Mouse (Mus musculus) forebrain, embryonic 14.5 days (tissue): ENCODE data around the gene Nudt17. TPM values are rescaled to one million over a fixed set of nuclear protein-coding genes. Genes with fewer than 3 reads are reported as not detected.

Experiments used
- ATAC-seq: fragments of 200-750 bp; cut with Nextera tagmentation; 2 replicates; pipeline ENCODE4 v1.8.0; 2017; ENCODE audit warnings: mild to moderate bottlenecking, moderate library complexity
- DNase-seq: peaks from one replicate; pipeline ENCODE4 v3.0.0-alpha.2; 2015; ENCODE audit warnings: low spot score
- H3K27ac ChIP-seq: fragments of 300-500 bp; sonication (generic); 2 replicates; pipeline ENCODE4 v1.5.1; 2014; ENCODE audit warnings: low read depth, mild to moderate bottlenecking, control low read depth, low read length, moderate library complexity
- H3K27me3 ChIP-seq: fragments of 300-500 bp; sonication (generic); replicated peaks from 2 replicates; pipeline ENCODE4 v1.6.1; 2014; ENCODE audit warnings: low read length, control low read depth, mixed read lengths; ENCODE audit not compliant: control insufficient read depth, insufficient read depth
- H3K36me3 ChIP-seq: fragments of 300-500 bp; sonication (generic); 2 replicates; pipeline ENCODE4 v1.6.1; 2014; ENCODE audit warnings: low read length, control low read depth; ENCODE audit not compliant: control insufficient read depth, insufficient read depth
- H3K4me1 ChIP-seq: fragments of 300-500 bp; sonication (generic); 2 replicates; pipeline ENCODE4 v1.6.1; 2014; ENCODE audit warnings: antibody characterized with exemption, low read length, control low read depth; ENCODE audit not compliant: control insufficient read depth, insufficient read depth
- H3K4me2 ChIP-seq: fragments of 300-500 bp; sonication (generic); 2 replicates; pipeline ENCODE4 v1.6.1; 2014; ENCODE audit warnings: mild to moderate bottlenecking, control low read depth, low read length
- H3K4me3 ChIP-seq: fragments of 300-500 bp; sonication (generic); 2 replicates; pipeline ENCODE4 v1.5.1; 2014; ENCODE audit warnings: low read depth, low read length, control low read depth
- H3K9ac ChIP-seq: fragments of 300-500 bp; sonication (generic); 2 replicates; pipeline ENCODE4 v1.6.1; 2014; ENCODE audit warnings: mild to moderate bottlenecking, low read length, control low read depth, moderate library complexity
- H3K9me3 ChIP-seq: fragments of 300-500 bp; sonication (generic); replicated peaks from 2 replicates; pipeline ENCODE4 v1.6.1; 2016; ENCODE audit warnings: low read length, control low read depth, mixed read lengths; ENCODE audit not compliant: control insufficient read depth
- WGBS: fragments of 180-500 bp; shearing (Covaris S2); extraction: QIAGEN DNeasy Blood & Tissue Kit; methylation state at CpG from one replicate; pipeline ENCODE4 v1.1.7; 2014; 5-methylcytosine and 5-hydroxymethylcytosine counted together
- polyA plus RNA-seq: library from polyadenylated mRNA; unstranded; fragments of >200 nt; fragmentation: Nextera tagmentation; extraction: Ambion mirVana; gene quantifications from 2 replicates; pipeline ENCODE4 v1.2.1, GENCODE M21; 2014

Gene Nudt17
- polyA plus RNA-seq, 1 experiment from 2014 or later = 7.5 TPM

DNA sequence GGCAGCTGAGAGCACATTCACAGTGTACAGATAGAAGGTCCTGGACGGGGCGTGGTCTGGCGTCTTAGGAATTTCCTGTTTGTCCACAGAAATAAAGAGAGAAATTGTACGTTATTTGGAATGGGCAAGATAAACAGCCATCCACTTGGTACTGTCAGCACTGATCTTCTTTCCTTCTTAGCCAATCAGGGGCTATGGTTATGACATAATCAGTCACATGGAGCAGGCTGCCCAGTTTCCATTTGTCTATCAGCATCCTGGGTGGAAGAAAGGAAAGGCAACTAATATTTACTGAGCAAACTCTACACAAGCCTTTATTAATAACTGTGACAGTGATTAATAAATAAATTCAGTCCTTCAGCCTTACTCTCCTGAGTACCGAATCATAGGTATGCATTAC, 5.9 kb upstream of the Nudt17 start:
- no peak overlapping the region for H3K9ac ChIP-seq
- 94% methylated on average over 5 of the region's 5 CpGs for WGBS
- peaks cover 69% of the 10 kb centered on the region for H3K36me3 ChIP-seq
- H3K4me1 ChIP-seq = no peaks in the 10 kb centered on the region
- H3K27me3 ChIP-seq = no peaks in the 10 kb centered on the region
- H3K4me3 ChIP-seq = no peak overlapping the region
- no peak overlapping the region for H3K27ac ChIP-seq
- no peak overlapping the region for H3K4me2 ChIP-seq
- DNase-seq (no peak), ATAC-seq (no peak)
- no peaks in the 10 kb centered on the region for H3K9me3 ChIP-seq

GRCm38 (mm10) chr3:96708684-96709064, 312 bp upstream of the Nudt17 start:
- Histone ChIP-seq H3K27ac (no peak overlapping the region), H3K4me3 (peak overlapping the region; percentile 48; the same call in 1 of the 2 replicates), H3K9me3 (no peaks in the 10 kb centered on the region), H3K27me3 (no peaks in the 10 kb centered on the region), H3K4me2 (peak overlapping the region; percentile 93), H3K4me1 (no peaks in the 10 kb centered on the region), H3K9ac (peak overlapping the region; percentile 76; the same call in 1 of the 2 replicates), H3K36me3 (peaks cover 52% of the 10 kb centered on the region)
- no peak for DNase-seq
- ATAC-seq = no peak
- WGBS = 47% methylated on average over 2 of the region's 2 CpGs

- DNase-seq (no peak), ATAC-seq (no peak)
- no peak overlapping the region for H3K4me3 ChIP-seq
- peaks cover 50% of the 10 kb centered on the region for H3K36me3 ChIP-seq
- no peaks in the 10 kb centered on the region for H3K9me3 ChIP-seq
- no peaks in the 10 kb centered on the region for H3K4me1 ChIP-seq
- H3K9ac ChIP-seq = no peak overlapping the region
- no peak overlapping the region for H3K27ac ChIP-seq
- 72% methylated on average over 7 of the region's 7 CpGs for WGBS
- H3K4me2 ChIP-seq = no peak overlapping the region
- H3K27me3 ChIP-seq = no peaks in the 10 kb centered on the region
Measured at GRCm38 (mm10) chr3:96706984-96707383, 1.4 kb downstream of the Nudt17 start.

DNA sequence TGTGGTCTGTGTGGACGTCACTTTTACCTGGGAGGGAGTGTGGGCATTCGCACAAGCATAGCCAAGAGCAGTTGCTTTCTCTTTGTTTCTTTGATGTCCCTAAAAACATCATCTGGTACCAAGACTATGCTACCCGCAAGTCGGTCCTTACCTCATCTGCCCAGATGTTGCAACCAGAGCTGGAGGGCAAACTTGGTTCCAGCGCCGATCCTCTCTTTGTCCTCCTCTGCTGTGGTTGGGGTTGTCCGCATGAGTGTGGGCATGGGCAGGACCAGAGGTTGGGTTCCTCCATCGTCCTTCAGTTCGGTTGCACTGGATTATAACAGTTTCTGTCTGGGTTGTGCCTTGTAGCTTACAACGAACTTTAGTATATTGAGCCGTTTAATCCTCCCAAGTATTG, 2.1 kb downstream of the Nudt17 start:
- H3K27me3 ChIP-seq = no peaks in the 10 kb centered on the region
- no peak overlapping the region for H3K27ac ChIP-seq
- H3K4me3 ChIP-seq = no peak overlapping the region
- no peaks in the 10 kb centered on the region for H3K9me3 ChIP-seq
- no peak overlapping the region for H3K9ac ChIP-seq
- H3K36me3 ChIP-seq = peaks cover 50% of the 10 kb centered on the region
- 93% methylated on average over 11 of the region's 11 CpGs for WGBS
- no peaks in the 10 kb centered on the region for H3K4me1 ChIP-seq
- ATAC-seq (no peak), DNase-seq (no peak)
- H3K4me2 ChIP-seq = no peak overlapping the region

DNA sequence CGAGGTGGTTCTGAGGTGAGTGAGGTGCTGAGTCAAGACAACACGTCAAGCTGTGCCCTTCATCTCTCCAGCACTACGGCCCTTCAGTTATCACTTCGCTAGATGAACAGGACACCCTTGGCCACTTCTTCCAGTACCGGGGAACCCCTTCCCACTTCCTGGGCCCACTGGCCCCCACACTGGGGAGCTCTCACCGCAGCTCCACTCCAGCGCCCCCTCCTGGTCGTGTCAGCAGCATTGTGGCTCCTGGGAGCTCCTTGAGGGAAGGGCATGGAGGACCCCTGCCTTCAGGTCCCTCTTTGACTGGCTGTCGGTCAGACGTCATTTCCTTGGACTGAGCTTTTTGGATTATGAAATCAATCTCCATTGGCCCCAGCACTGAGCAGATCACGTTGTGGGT, 3.6 kb downstream of the Nudt17 start:
- WGBS = 63% methylated on average over 11 of the region's 11 CpGs
- no peak for DNase-seq
- no peaks in the 10 kb centered on the region for H3K27me3 ChIP-seq
- peaks cover 46% of the 10 kb centered on the region for H3K36me3 ChIP-seq
- H3K4me2 ChIP-seq = no peak overlapping the region
- no peaks in the 10 kb centered on the region for H3K9me3 ChIP-seq
- H3K4me1 ChIP-seq = no peaks in the 10 kb centered on the region
- no peak overlapping the region for H3K27ac ChIP-seq
- ATAC-seq = no peak
- no peak overlapping the region for H3K9ac ChIP-seq
- H3K4me3 ChIP-seq = no peak overlapping the region

DNA sequence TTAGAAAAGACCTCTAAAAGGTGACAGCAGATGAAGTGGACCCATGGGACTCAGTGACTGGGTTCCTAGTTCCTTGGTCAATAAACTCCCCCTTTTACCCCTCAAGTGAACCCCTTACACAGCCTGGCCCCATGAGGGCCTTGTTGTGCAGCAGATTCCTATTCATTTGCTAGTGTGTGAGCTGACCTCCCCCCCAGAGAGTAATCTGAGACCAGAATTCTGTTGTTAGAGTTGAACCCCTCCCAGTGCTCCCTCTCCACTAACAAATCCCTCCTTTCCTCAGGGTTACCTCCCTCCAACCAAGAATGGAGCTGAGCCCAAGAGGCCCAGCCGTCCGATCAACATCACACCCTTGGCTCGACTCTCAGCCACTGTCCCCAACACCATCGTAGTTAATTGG, 7.4 kb downstream of the Nudt17 start:
- Histone ChIP-seq H3K4me2 (no peak overlapping the region), H3K4me3 (no peak overlapping the region), H3K4me1 (peaks cover 4% of the 10 kb centered on the region), H3K27me3 (no peaks in the 10 kb centered on the region), H3K9me3 (no peaks in the 10 kb centered on the region), H3K27ac (no peak overlapping the region), H3K36me3 (peaks cover 49% of the 10 kb centered on the region), H3K9ac (no peak overlapping the region)
- 78% methylated on average over 4 of the region's 4 CpGs for WGBS
- ATAC-seq = no peak
- no peak for DNase-seq

DNA sequence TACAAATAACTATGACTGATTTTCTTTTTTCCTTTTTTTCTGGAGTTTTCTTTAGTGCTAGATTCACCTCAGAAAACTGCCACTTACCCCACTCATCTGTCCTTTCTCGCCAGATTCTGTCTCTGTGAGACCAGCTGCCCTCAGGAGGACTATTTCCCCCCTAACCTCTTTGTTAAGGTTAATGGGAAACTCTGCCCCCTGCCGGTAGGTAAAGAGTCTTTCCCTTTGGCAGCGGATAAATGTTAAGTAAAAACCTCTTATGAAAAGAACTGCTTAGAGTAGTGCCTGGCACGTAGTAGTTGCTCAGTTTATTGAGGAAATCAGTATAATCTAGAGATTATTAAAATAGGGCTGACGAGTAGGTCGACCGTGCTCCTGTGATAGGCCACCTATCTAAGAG, 8.0 kb downstream of the Nudt17 start:
- peaks cover 7% of the 10 kb centered on the region for H3K4me1 ChIP-seq
- DNase-seq (peak; percentile 45), ATAC-seq (no peak)
- no peak overlapping the region for H3K4me3 ChIP-seq
- H3K27me3 ChIP-seq = no peaks in the 10 kb centered on the region
- no peaks in the 10 kb centered on the region for H3K9me3 ChIP-seq
- no peak overlapping the region for H3K27ac ChIP-seq
- peaks cover 49% of the 10 kb centered on the region for H3K36me3 ChIP-seq
- no peak overlapping the region for H3K9ac ChIP-seq
- 54% methylated on average over 7 of the region's 7 CpGs for WGBS
- no peak overlapping the region for H3K4me2 ChIP-seq

GRCm38 (mm10) chr3:96698993-96699690, 9.2 kb downstream of the Nudt17 start:
- Histone ChIP-seq H3K36me3 (peaks cover 40% of the 10 kb centered on the region), H3K27ac (no peak overlapping the region), H3K4me2 (no peak overlapping the region), H3K9me3 (no peaks in the 10 kb centered on the region), H3K4me1 (peaks cover 7% of the 10 kb centered on the region), H3K27me3 (no peaks in the 10 kb centered on the region), H3K4me3 (no peak overlapping the region), H3K9ac (no peak overlapping the region)
- DNase-seq = no peak
- WGBS = 64% methylated on average over 19 of the region's 19 CpGs
- ATAC-seq = no peak

DNA sequence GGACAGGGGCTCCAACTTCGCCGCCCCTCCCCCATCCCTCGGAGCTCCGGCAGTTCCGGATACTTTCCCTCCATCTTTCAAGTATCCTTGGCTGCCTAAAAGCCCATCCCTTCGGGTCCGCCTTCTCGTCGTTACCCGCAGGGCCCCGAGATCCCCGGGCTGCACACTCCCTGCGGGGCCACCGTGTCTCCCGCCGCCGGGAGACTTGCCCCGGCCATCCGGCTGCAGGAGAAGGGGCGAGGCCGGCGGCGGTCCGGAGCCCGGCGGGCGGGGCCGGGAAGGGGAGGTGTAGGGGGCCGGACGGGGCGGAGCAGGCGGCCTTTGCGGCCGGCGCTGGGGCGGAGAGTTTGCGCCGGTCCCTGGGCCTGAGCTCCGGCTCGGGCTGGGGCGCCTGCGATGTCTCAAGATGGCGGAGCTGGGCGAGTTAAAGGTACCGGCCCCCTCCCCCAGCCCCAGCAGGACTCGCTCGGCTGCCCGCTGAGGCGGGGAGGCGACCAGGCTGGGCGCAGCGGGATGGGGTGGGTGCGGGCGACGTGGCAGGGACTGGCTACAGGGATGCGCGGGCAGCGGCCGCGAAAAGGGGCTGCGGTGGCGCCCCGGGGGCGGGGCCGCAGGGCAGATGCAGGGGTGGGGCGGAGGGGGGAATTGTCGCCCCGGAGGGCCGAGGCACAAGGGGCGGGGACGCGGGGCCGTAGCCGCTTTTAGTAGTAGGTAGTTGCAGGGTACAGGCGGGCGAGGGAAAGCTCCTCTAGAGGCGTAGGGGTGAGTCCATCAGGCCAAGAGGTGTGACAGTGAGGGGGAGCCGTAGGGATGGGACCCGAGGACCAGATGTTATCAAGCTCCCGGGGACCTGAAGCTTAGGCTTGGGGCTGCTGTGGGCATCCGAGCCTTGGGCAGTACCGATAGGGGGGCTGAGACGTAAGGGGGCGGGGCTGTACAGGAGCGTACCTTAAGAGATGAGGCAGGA, 11.3 kb downstream of the Nudt17 start:
- H3K4me2 ChIP-seq = peak overlapping the region; percentile 72
- no peaks in the 10 kb centered on the region for H3K27me3 ChIP-seq
- DNase-seq (peak; percentile 87), ATAC-seq (peak; percentile 91)
- whole genome bisulfite sequencing = 1% methylated on average over 74 of the region's 85 CpGs
- peak overlapping the region; percentile 82 for H3K4me3 ChIP-seq
- no peaks in the 10 kb centered on the region for H3K9me3 ChIP-seq
- H3K36me3 ChIP-seq = peaks cover 22% of the 10 kb centered on the region
- H3K9ac ChIP-seq = peak overlapping the region; percentile 79
- H3K4me1 ChIP-seq = peaks cover 7% of the 10 kb centered on the region
- H3K27ac ChIP-seq = peak overlapping the region; percentile 91
